Mouse (Mus musculus) neural tube, embryonic 12.5 days (tissue): ENCODE measurements around the gene Gtsf2. TPM values are rescaled to one million over a fixed set of nuclear protein-coding genes. Genes with fewer than 3 reads are reported as not detected.
"Not testable (repeated sequence)": the region's sequence is repeated elsewhere in the genome, so short reads cannot be mapped to it uniquely, and the experiment has no call there.

ENCODE experiments used
- ATAC-seq: fragments of 200-750 bp; cut with Nextera tagmentation; 2 replicates; pipeline ENCODE4 v1.8.0; 2017; ENCODE audit warnings: low read depth, mild to moderate bottlenecking, moderate TSS enrichment, moderate library complexity; ENCODE audit not compliant: low FRiP score
- H3K27ac ChIP-seq: fragments of 300-500 bp; sonication (generic); 2 replicates; pipeline ENCODE4 v1.5.1; 2016
- H3K27me3 ChIP-seq: fragments of 300-500 bp; sonication (generic); replicated peaks from 2 replicates; pipeline ENCODE4 v1.6.1; 2016; ENCODE audit warnings: mild to moderate bottlenecking
- H3K36me3 ChIP-seq: fragments of 300-500 bp; sonication (generic); 2 replicates; pipeline ENCODE4 v1.6.1; 2016; ENCODE audit warnings: mild to moderate bottlenecking
- H3K4me1 ChIP-seq: fragments of 300-500 bp; sonication (generic); 2 replicates; pipeline ENCODE4 v1.6.1; 2016
- H3K4me2 ChIP-seq: fragments of 300-500 bp; sonication (generic); replicated peaks from 2 replicates; pipeline ENCODE4 v1.6.1; 2016; ENCODE audit warnings: mild to moderate bottlenecking
- H3K4me3 ChIP-seq: fragments of 300-500 bp; sonication (generic); 2 replicates; pipeline ENCODE4 v1.5.1; 2016
- H3K9ac ChIP-seq: fragments of 300-500 bp; sonication (generic); 2 replicates; pipeline ENCODE4 v1.6.1; 2016; ENCODE audit warnings: mild to moderate bottlenecking
- H3K9me3 ChIP-seq: fragments of 300-500 bp; sonication (generic); 2 replicates; pipeline ENCODE4 v1.6.1; 2016; ENCODE audit warnings: mild to moderate bottlenecking
- WGBS: fragments of 180-500 bp; shearing (Covaris S2); methylation state at CpG from one replicate; pipeline ENCODE4 v1.1.7; 2016; 5-methylcytosine and 5-hydroxymethylcytosine counted together
- polyA plus RNA-seq: library from polyadenylated mRNA; unstranded; fragments of >200 nt; fragmentation: Nextera tagmentation; extraction: Ambion mirVana; gene quantifications from 2 replicates; pipeline ENCODE4 v1.2.1, GENCODE M21; 2016

The Gtsf2 gene
- polyA plus RNA-seq, 1 experiment from 2014 or later = not detected

DNA sequence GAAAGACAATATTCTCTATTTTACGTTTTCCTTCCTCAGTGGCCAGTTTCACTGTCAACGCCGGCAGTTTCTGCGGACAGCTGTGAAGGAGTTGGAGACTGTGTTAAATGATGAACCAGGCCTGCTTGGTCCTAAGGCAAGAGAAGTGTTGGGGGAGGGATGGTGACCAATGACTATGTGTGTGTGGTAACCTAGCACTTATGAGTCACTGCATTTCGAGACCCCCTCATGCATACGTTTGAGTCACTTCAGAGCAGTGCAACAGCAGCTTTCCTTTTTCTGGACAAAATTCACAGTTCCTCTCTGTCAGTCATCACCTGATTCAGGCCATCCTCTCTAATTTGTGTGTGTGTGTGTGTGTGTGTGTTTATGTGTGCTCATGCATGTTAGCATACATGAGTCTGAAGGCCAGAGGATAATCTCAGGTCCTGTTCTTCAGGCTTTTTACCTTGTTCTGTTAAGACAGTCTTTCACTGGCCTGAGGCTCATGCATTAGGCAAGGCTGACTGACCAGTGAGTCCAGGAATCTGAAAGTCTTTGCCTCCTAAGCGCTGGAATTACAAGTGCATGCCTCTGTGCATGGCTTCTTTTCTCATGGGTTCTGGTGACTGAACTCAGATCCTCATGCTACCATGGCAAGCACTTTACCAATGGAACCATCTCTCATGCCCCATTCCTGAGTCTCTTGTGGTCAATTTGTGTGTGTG, 23.4 kb upstream of the Gtsf2 start:
- no peak for ATAC-seq
- H3K4me1 ChIP-seq = no peaks in the 10 kb centered on the region
- H3K9ac ChIP-seq = no peak overlapping the region
- 86% methylated on average over 7 of the region's 7 CpGs for WGBS
- no peaks in the 10 kb centered on the region for H3K27me3 ChIP-seq
- no peaks in the 10 kb centered on the region for H3K9me3 ChIP-seq
- no peak overlapping the region for H3K4me2 ChIP-seq
- H3K36me3 ChIP-seq = no peaks in the 10 kb centered on the region
- no peak overlapping the region for H3K27ac ChIP-seq
- H3K4me3 ChIP-seq = no peak overlapping the region

DNA sequence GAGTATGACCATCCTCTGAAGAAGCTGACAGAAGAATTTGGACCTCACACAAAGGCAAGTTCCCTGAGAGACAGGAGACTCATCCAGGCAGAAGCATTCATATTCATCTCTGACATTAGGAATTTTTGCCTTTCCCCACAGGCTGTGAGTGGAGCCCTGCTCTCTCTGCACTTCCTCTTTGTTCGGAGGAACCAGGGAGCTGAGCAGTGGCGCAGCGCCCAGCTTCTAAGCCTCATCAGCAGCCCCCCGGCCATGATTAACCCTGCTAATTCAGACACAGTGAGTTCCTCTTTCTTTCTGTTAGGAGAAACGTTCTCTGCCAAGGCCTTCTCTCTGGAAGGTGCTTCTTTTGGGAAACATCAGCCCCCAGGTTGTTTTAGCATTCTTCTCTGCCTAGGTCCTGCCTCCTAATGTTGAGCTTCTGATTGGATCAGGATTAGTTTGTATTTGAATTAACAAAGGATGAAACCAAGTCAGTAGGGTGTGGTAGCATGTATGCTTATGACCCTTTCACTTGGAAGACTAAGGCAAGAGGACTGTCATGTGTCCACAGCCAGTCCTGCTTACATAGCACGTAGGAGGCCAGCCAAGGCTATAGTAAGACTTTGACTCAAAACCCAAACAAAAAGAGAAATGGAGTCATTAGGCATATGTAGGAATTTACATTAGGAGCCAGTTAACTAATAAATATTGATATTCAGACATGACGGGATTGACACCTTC, 14.4 kb upstream of the Gtsf2 start:
- Histone ChIP-seq H3K4me1 (no peaks in the 10 kb centered on the region), H3K9ac (no peak overlapping the region), H3K9me3 (no peaks in the 10 kb centered on the region), H3K27ac (no peak overlapping the region), H3K4me3 (no peak overlapping the region), H3K4me2 (no peak overlapping the region), H3K36me3 (no peaks in the 10 kb centered on the region), H3K27me3 (no peaks in the 10 kb centered on the region)
- 85% methylated on average over 7 of the region's 7 CpGs for WGBS
- ATAC-seq = no peak

DNA sequence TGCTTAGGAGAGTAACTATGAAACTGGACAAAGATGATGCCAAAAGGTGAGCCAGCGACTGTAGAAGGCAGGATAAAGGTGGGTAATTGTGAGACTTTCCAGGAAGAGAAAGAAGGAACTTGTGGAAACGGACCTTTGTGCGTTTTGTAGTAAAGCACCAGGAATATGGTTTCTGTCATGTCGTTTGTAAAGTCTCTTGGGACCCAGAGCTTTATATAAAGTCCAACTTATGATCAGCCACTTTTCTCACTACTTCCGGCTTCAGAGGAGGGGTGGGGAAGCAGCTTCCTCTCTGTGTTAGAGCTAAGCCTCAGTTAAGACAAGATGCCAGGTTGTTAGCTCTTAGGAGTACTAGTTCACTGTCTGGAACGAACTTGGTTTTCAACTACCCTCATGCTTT, 6.2 kb upstream of the Gtsf2 start:
- Histone ChIP-seq H3K9ac (no peak overlapping the region), H3K36me3 (no peaks in the 10 kb centered on the region), H3K4me2 (no peak overlapping the region), H3K27me3 (no peaks in the 10 kb centered on the region), H3K27ac (no peak overlapping the region), H3K4me3 (no peak overlapping the region), H3K4me1 (no peaks in the 10 kb centered on the region), H3K9me3 (no peaks in the 10 kb centered on the region)
- no peak for ATAC-seq
- WGBS = 90% methylated on average over 6 of the region's 6 CpGs

DNA sequence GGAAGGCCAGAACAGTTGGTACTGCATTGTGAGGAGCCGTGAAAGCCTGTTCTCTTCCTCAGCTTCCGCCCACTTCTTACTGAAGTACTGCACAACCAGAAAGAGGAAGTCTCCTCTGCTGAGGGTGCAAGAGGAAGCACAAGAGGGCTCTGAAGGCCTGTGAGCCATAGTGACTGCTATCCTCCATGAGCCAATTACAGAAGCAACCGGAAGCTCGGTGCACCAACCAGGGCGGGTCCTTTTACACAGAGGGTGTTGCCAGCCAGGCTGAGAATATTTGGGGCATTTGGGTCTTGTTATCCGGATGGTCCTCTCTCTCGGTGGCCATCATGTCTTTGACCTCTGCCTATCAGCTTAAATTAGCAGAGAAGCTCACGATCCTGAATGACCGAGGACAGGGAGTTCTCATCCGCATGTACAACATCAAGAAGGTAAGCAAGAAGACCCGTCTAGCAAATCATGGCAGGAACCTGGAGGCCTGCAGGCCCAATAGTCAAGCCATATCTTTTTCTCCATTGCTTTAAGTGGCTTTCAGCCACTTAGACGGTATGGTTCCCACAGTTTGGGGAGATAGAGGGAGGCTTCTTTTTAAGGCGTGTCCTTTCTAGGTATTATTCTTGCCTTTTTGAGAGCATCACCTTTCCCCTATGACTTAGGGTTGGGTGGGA, 5.4 kb upstream of the Gtsf2 start, which contains the start of gene Nckap1l:
TSS of gene Nckap1l (plus strand) at position 244 of the 668 bp plus-strand sequence.
- Histone ChIP-seq H3K27me3 (no peaks in the 10 kb centered on the region), H3K9me3 (no peaks in the 10 kb centered on the region), H3K27ac (no peak within 1 kb of the TSS), H3K4me1 (no peaks in the 10 kb centered on the region), H3K4me3 (no peak within 1 kb of the TSS), H3K9ac (no peak within 1 kb of the TSS), H3K4me2 (no peak within 1 kb of the TSS), H3K36me3 (no peaks in the 10 kb centered on the region)
- 91% methylated on average over 13 of the region's 13 CpGs for WGBS
- ATAC-seq = no peak

DNA sequence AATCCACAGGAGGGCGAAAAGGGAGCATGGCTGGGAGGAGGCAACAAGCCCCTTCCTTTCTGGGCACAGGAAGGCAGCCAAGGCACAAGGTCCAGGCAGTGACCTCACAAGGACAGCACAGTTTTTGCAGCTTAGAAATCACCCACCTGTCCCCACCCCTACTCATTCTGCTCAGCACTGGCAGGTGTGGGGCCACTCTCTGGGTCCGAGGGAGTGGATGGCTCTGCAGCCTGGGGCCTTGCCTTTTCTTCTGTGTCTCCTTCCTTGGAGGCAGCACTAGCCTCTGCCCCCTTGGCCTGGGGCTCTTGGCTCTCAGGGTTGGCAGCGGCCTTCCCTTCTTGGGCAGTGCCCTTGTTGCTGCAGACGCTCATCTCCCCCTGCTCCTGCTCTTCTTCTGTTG, 2.3 kb downstream of the Gtsf2 start:
- not testable (repeated sequence) for H3K9me3 ChIP-seq, H3K9ac ChIP-seq, ATAC-seq, H3K4me3 ChIP-seq, H3K4me2 ChIP-seq, H3K36me3 ChIP-seq, H3K4me1 ChIP-seq, H3K27me3 ChIP-seq, H3K27ac ChIP-seq
- WGBS = 88% methylated on average over 4 of the region's 4 CpGs

DNA sequence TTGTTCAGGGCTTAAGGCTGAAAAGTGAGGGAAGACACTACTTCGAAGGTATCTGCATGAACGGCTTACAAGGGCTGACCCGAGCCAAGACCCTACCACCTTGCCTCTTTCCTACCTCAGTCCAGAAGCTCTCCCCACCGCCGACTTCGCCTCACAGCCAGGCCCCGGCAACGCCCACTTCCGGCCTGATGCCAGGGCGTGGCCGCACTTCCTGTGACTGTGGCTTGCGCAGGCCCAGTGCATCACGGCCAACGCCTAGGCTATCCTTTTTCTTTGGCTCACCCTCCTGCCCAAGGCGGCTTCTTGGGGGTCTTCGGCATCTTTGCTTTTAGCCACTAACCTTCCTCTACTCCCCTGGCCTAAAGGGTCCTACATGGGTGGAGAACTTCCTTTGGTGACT, 18.0 kb downstream of the Gtsf2 start, which contains the start of gene Gtsf1:
TSS of gene Gtsf1 (minus strand) at position 230 of the 400 bp plus-strand sequence.
- H3K9me3 ChIP-seq = no peaks in the 10 kb centered on the region
- no peak within 1 kb of the TSS for H3K4me3 ChIP-seq
- no peak within 1 kb of the TSS for H3K4me2 ChIP-seq
- no peaks in the 10 kb centered on the region for H3K27me3 ChIP-seq
- no peak within 1 kb of the TSS for H3K27ac ChIP-seq
- 95% methylated on average over 16 of the region's 16 CpGs for WGBS
- H3K36me3 ChIP-seq = no peaks in the 10 kb centered on the region
- no peak within 1 kb of the TSS for H3K9ac ChIP-seq
- ATAC-seq = no peak
- no peaks in the 10 kb centered on the region for H3K4me1 ChIP-seq

DNA sequence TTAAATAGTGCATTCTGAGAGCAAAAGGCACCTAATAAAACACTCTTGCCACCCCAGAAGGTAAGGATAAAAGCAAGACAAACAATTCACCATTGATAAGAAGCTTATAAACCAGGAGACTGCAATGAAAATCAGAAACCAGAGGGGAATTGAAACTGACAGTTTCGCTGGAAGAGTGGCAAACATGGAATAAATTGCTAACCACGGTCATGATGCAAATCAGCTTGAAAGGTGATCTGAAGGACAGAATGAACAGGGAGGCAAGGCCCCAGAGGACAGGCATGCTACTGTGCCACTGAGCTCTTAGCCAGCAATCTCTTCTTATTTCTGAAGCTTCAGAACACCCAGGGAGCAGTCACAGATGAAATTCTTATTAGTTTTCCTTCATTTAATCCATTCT, 21.3 kb downstream of the Gtsf2 start:
- Histone ChIP-seq H3K4me3 (no peak overlapping the region), H3K4me2 (no peak overlapping the region), H3K27ac (no peak overlapping the region), H3K9me3 (no peaks in the 10 kb centered on the region), H3K4me1 (no peaks in the 10 kb centered on the region), H3K9ac (no peak overlapping the region), H3K27me3 (no peaks in the 10 kb centered on the region), H3K36me3 (no peaks in the 10 kb centered on the region)
- 63% methylated on average over 2 of the region's 2 CpGs for WGBS
- no peak for ATAC-seq

DNA sequence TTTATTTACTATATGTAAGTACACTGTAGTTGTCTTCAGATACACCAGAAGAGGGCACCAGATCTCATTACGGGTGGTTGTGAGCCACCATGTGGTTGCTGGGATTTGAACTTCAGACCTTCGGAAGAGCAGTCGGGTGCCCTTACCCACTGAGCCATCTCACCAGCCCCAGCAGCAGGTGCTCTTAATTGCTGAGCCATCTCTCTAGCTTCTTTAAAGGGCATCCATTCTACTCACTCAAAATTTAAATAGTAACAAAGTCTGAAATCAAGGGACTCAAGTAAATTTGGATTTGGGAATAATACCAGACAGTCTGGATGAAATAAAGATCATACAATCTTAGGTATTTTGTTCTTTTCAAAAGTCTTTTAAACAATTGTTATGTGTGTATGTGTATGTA, 42.7 kb downstream of the Gtsf2 start:
- H3K4me2 ChIP-seq, ATAC-seq, H3K4me1 ChIP-seq, H3K36me3 ChIP-seq, H3K4me3 ChIP-seq, H3K9me3 ChIP-seq, H3K9ac ChIP-seq, H3K27ac ChIP-seq, H3K27me3 ChIP-seq: not testable (repeated sequence)
- 87% methylated on average over 3 of the region's 3 CpGs for WGBS

DNA sequence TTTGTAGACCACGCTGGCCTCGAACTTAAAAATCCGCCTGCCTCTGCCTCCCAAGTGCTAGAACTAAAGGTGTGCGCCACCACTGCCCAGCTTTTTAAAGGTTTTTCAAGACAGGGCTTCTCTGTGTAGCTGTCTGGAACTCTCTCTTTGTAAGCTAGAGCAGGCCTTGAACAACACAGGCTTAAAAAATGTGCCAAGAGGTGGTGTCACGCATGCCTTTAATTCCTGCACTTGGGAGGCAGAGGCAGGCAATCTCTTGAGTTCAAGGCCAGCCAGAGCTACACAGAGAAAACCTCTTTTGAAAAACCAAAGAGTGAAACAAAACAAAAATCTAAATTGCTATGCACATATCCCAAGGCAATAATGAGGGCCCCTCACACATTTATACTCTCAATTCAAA, 46.9 kb downstream of the Gtsf2 start:
- Histone ChIP-seq H3K9me3 (no peaks in the 10 kb centered on the region), H3K27me3 (no peaks in the 10 kb centered on the region), H3K36me3 (no peaks in the 10 kb centered on the region), H3K4me2 (no peak overlapping the region), H3K4me3 (no peak overlapping the region), H3K4me1 (no peaks in the 10 kb centered on the region), H3K27ac (no peak overlapping the region), H3K9ac (no peak overlapping the region)
- no peak for ATAC-seq
- 90% methylated on average over 5 of the region's 5 CpGs for WGBS

DNA sequence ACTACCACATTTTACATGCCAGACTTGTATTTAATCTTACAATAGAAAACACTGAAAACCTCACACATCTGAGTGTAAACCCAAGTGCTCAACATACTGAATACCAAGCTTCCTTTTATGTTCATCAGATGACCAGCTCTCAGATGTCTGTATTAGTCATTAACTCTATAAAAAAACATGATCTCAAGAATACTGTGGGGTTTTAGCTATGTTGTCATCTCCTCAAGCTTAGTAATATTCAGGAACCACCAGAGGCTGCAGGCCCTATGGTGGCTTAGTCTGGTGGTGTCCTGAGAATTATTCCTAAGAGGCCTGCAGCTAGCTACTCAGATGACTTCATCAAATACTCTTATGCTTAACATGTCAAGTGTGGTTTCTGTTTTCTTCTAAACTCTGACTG, 54.7 kb downstream of the Gtsf2 start:
- H3K27me3 ChIP-seq = no peaks in the 10 kb centered on the region
- ATAC-seq = no peak
- H3K27ac ChIP-seq = no peak overlapping the region
- no peaks in the 10 kb centered on the region for H3K36me3 ChIP-seq
- H3K4me1 ChIP-seq = no peaks in the 10 kb centered on the region
- H3K4me2 ChIP-seq = no peak overlapping the region
- no peaks in the 10 kb centered on the region for H3K9me3 ChIP-seq
- H3K9ac ChIP-seq = no peak overlapping the region
- no peak overlapping the region for H3K4me3 ChIP-seq
